Mouse (Mus musculus) CH12.LX (cell line): Measurements from ENCODE around the gene Btbd8.

Experiments used
- CTCF ChIP-seq, 2 experiments: IDR thresholded peaks in 1 of 2; conservative IDR thresholded peaks in 1 of 2; 2 replicates each; pipeline ENCODE4 v1.5.1; 2011 to 2012; ENCODE audit warnings: low read depth in 2 of 2, low read length in 2 of 2, improper control_type of control experiment in 1 of 2, inconsistent platforms in 1 of 2, mild to moderate bottlenecking in 1 of 2, moderate library complexity in 1 of 2
- HCFC1 ChIP-seq: IDR thresholded peaks from 2 replicates; pipeline ENCODE4 v1.6.1; 2012; ENCODE audit warnings: low read depth, mild to moderate bottlenecking, inconsistent platforms, low read length, improper control_type of control experiment
- MAX ChIP-seq: IDR thresholded peaks from 2 replicates; pipeline ENCODE4 v1.6.1; 2011; ENCODE audit warnings: low read length, improper control_type of control experiment
- MEF2A ChIP-seq: IDR thresholded peaks from 2 replicates; pipeline ENCODE4 v1.6.1; 2014; ENCODE audit warnings: low read depth, mild to moderate bottlenecking, inconsistent platforms, low read length, improper control_type of control experiment, borderline replicate concordance
- PAX5 ChIP-seq: IDR thresholded peaks from 2 replicates; pipeline ENCODE4 v1.6.1; 2012; ENCODE audit warnings: low read length, inconsistent platforms, mixed read lengths
- POLR2A ChIP-seq: IDR thresholded peaks from 2 replicates; pipeline ENCODE4 v1.6.1; 2011; ENCODE audit warnings: low read depth, mild to moderate bottlenecking, improper control_type of control experiment, low read length
- POLR2AphosphoS2 ChIP-seq: IDR thresholded peaks from 2 replicates; pipeline ENCODE4 v1.6.1; 2011; ENCODE audit warnings: low read depth, low read length, improper control_type of control experiment
- SMC3 ChIP-seq: IDR thresholded peaks from 2 replicates; pipeline ENCODE4 v1.6.1; 2011; ENCODE audit warnings: low read depth, low read length, improper control_type of control experiment
- UBTF ChIP-seq: IDR thresholded peaks from 2 replicates; pipeline ENCODE4 v1.6.1; 2012; ENCODE audit warnings: low read depth, mild to moderate bottlenecking, inconsistent platforms, low read length, improper control_type of control experiment, moderate library complexity
- USF2 ChIP-seq: conservative IDR thresholded peaks from 2 replicates; pipeline ENCODE4 v1.6.1; 2011; ENCODE audit warnings: low read depth, low read length, improper control_type of control experiment
- ZC3H11A ChIP-seq: IDR thresholded peaks from 2 replicates; pipeline ENCODE4 v1.6.1; 2012; ENCODE audit warnings: low read depth, mild to moderate bottlenecking, inconsistent platforms, low read length, improper control_type of control experiment

- no peak for TF ChIP-seq PAX5
- no peak for TF ChIP-seq POLR2A
- TF ChIP-seq HCFC1, result no peak
- TF ChIP-seq CTCF (conservative IDR thresholded peaks at IDR 0.05 in 1 of 2, IDR thresholded peaks at IDR 0.05 in 1 of 2; ENCODE audit: low read depth in 2 of 2, low read length in 2 of 2), result no peak
- no peak for TF ChIP-seq USF2
- no peak for TF ChIP-seq MEF2A
- no peak for TF ChIP-seq MAX
- TF ChIP-seq SMC3, result no peak
- no peak for TF ChIP-seq ZC3H11A
- no peak for TF ChIP-seq POLR2AphosphoS2
- no peak for TF ChIP-seq UBTF
Measured at GRCm38 (mm10) chr5:107466501-107466900, 28.7 kb downstream of the Btbd8 start.
